In the genomic region with DNA sequence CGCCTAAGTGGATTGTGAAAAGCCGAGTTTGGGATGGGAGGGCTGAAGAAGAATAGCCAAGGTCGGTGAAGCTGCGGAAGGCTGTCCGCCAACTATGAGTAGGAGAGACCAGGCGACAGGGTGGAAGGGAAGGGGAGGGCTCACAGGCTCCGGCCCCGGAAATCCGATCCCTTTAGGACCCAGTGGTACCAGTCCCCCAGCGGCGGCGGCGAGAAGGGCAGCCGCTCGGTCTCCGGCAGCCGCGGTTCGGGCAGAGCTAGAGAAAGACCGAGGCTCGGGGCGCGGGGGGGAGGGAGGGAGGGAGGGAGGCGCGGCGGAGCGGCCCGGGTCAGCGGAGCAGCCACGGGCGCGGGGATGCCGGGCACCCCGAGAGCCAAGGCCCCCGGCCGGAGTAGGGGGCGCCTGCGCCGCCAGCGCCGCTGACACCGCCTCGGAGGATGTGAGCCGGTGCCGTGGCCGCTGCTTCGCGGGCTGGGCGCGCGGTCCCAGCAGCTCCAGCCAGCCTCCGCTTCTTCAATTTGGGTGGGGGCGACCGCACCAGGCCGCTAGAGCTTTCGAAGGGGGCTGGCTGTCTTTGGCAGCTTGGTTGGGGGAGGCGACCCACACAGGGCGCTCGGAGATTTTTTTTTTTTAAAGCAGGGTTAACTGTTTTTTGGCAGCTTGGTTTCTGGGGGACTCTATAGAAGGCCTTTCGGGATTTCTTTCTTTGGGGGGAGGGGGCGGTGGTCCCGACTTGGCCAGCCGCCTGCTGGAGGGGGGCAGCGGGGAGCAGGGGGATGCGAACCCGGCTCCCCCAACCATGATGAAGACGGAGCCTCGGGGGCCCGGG, we compare ENCODE assay signal across 7 mouse cellular contexts. TPM values are rescaled to one million over a fixed set of nuclear protein-coding genes. Genes with fewer than 3 reads are reported as not detected.
DNase-seq lines count a peak whose midpoint lies in the region; ATAC-seq lines count a peak whose summit lies in the region.

A gene (plus strand): TSS at position 287 of the 829 bp plus-strand sequence.

- WGBS in intestine, embryonic 16.5 days: under 1% methylated on average over 66 of the region's 69 CpGs
- WGBS in limb, embryonic 10.5 days: under 1% methylated on average over 51 of the region's 69 CpGs
- WGBS in midbrain, embryonic 12.5 days: under 1% methylated on average over 62 of the region's 69 CpGs

- H3K4me3 ChIP-seq in intestine, embryonic 16.5 days (ENCODE audit: low read length): peak within 1 kb of the TSS; percentile 87
- H3K4me3 ChIP-seq in limb, embryonic 10.5 days: peak within 1 kb of the TSS; percentile 83
- H3K4me3 ChIP-seq in midbrain, embryonic 12.5 days: peak within 1 kb of the TSS; percentile 73

- H3K4me1 ChIP-seq in intestine, embryonic 16.5 days (ENCODE audit: control insufficient read depth, insufficient read depth, low read length): peaks cover 63% of the 10 kb centered on the region
- peaks cover 91% of the 10 kb centered on the region for H3K4me1 ChIP-seq in limb, embryonic 10.5 days
- H3K4me1 ChIP-seq in midbrain, embryonic 12.5 days: peaks cover 76% of the 10 kb centered on the region

- H3K27me3 ChIP-seq in intestine, embryonic 16.5 days (replicated peaks; ENCODE audit: control insufficient read depth, insufficient read depth, low read length): no peaks in the 10 kb centered on the region
- no peaks in the 10 kb centered on the region for H3K27me3 ChIP-seq in limb, embryonic 10.5 days (ENCODE audit: low read depth, poor library complexity, severe bottlenecking)
- H3K27me3 ChIP-seq in midbrain, embryonic 12.5 days: no peaks in the 10 kb centered on the region

- peak within 1 kb of the TSS; percentile 97 for H3K4me2 ChIP-seq in intestine, embryonic 16.5 days (ENCODE audit: low read depth, low read length)
- H3K4me2 ChIP-seq in midbrain, embryonic 12.5 days (replicated peaks): peak within 1 kb of the TSS; percentile 98

- H3K27ac ChIP-seq in intestine, embryonic 16.5 days (ENCODE audit: low read length): peak within 1 kb of the TSS; percentile 95
- H3K27ac ChIP-seq in limb, embryonic 10.5 days: peak within 1 kb of the TSS; percentile 95
- peak within 1 kb of the TSS; percentile 91 for H3K27ac ChIP-seq in midbrain, embryonic 12.5 days (replicated peaks)

- no peaks in the 10 kb centered on the region for H3K9me3 ChIP-seq in intestine, embryonic 16.5 days (ENCODE audit: control insufficient read depth, low read length)
- no peaks in the 10 kb centered on the region for H3K9me3 ChIP-seq in limb, embryonic 10.5 days (replicated peaks)
- no peaks in the 10 kb centered on the region for H3K9me3 ChIP-seq in midbrain, embryonic 12.5 days

- H3K9ac ChIP-seq in intestine, embryonic 16.5 days (ENCODE audit: low read depth, low read length): peak within 1 kb of the TSS; percentile 89
- peak within 1 kb of the TSS; percentile 92 for H3K9ac ChIP-seq in midbrain, embryonic 12.5 days (replicated peaks)

- ATAC-seq in intestine, embryonic 16.5 days: peak; percentile 83
- ATAC-seq in midbrain, embryonic 12.5 days (ENCODE audit: low FRiP score, low read depth): peak; percentile 77

- H3K36me3 ChIP-seq in intestine, embryonic 16.5 days (ENCODE audit: control insufficient read depth, insufficient read depth, low read length): no peaks in the 10 kb centered on the region
- H3K36me3 ChIP-seq in limb, embryonic 10.5 days: peaks cover 21% of the 10 kb centered on the region
- H3K36me3 ChIP-seq in midbrain, embryonic 12.5 days: no peaks in the 10 kb centered on the region

- DNase-seq in adrenal gland, postnatal 10 days: peak; percentile 96
- peak; percentile 94 for DNase-seq in embryo, embryonic 9.5 days (ENCODE audit: extremely low spot score)
- peak; percentile 85 to 93 for DNase-seq in gastrocnemius, postnatal 4 days (ENCODE audit: low spot score in 2 of 2)
- DNase-seq in limb, embryonic 10.5 days (ENCODE audit: low spot score): peak; percentile 99
- DNase-seq in skeletal muscle tissue, adult 2 months (ENCODE audit: low read depth, low spot score): peak; percentile 93

RNA-seq across cellular contexts. Expression of the gene that starts here (rescaled TPM):
- 10 to 100 TPM; 83.3 to 96.2 TPM for total RNA-seq in adrenal gland, postnatal 10 days (2021)
- 10 to 100 TPM; 64.9 to 69.2 TPM for total RNA-seq in gastrocnemius, postnatal 4 days (2021)
- 5.2 and 5.6 TPM in 2 replicates for polyA plus RNA-seq in intestine, embryonic 16.5 days (2015; fragmentation: Nextera tagmentation; extraction: Ambion mirVana)
- polyA plus RNA-seq in limb, embryonic 10.5 days (2016; fragmentation: Nextera tagmentation; extraction: Ambion mirVana): 9.9 and 10.8 TPM in 2 replicates
- 15.7 and 17.7 TPM in 2 replicates for polyA plus RNA-seq in midbrain, embryonic 12.5 days (2016; fragmentation: Nextera tagmentation; extraction: Ambion mirVana)

Comparison
In these comparisons a context has a peak if more than half of its experiments do, and no peak if none do; other contexts are left out.
1. Peak in every context shown above with its lines: DNase-seq, ATAC-seq, H3K4me3 ChIP-seq and H3K27ac ChIP-seq.